Mouse (Mus musculus) kidney, postnatal 0 days (tissue): ENCODE measurements around the gene Nkx2-5. TPM values are rescaled to one million over a fixed set of nuclear protein-coding genes. Genes with fewer than 3 reads are reported as not detected.

ENCODE experiments used
- ATAC-seq: fragments of 200-750 bp; cut with Nextera tagmentation; replicated peaks from 2 replicates; pipeline ENCODE4 v1.8.0; 2017; ENCODE audit warnings: low read depth, moderate number of reproducible peaks, moderate TSS enrichment, moderate library complexity; ENCODE audit not compliant: low FRiP score
- DNase-seq: peaks from one replicate; pipeline ENCODE4 v3.0.0-alpha.2; 2016; ENCODE audit warnings: low spot score
- H3K27ac ChIP-seq: fragments of 300-500 bp; sonication (generic); 2 replicates; pipeline ENCODE4 v1.5.1; 2014; ENCODE audit warnings: mild to moderate bottlenecking
- H3K27me3 ChIP-seq: fragments of 300-500 bp; sonication (generic); 2 replicates; pipeline ENCODE4 v1.6.1; 2014; ENCODE audit warnings: low read length, mixed read lengths; ENCODE audit not compliant: insufficient read depth
- H3K36me3 ChIP-seq: fragments of 300-500 bp; sonication (generic); 2 replicates; pipeline ENCODE4 v1.6.1; 2014; ENCODE audit warnings: low read length, mixed read lengths; ENCODE audit not compliant: insufficient read depth
- H3K4me1 ChIP-seq: fragments of 300-500 bp; sonication (generic); replicated peaks from 2 replicates; pipeline ENCODE4 v1.6.1; 2014; ENCODE audit warnings: antibody characterized with exemption, low read length, mixed read lengths; ENCODE audit not compliant: insufficient read depth
- H3K4me2 ChIP-seq: fragments of 300-500 bp; sonication (generic); 2 replicates; pipeline ENCODE4 v1.6.1; 2014; ENCODE audit warnings: mild to moderate bottlenecking, low read length, moderate library complexity, mixed read lengths
- H3K4me3 ChIP-seq: fragments of 300-500 bp; sonication (generic); replicated peaks from 2 replicates; pipeline ENCODE4 v1.5.1; 2014; ENCODE audit warnings: low read depth, low read length
- H3K9ac ChIP-seq: fragments of 300-500 bp; sonication (generic); 2 replicates; pipeline ENCODE4 v1.6.1; 2014; ENCODE audit warnings: low read depth, low read length
- H3K9me3 ChIP-seq: fragments of 300-500 bp; sonication (generic); replicated peaks from 2 replicates; pipeline ENCODE4 v1.6.1; 2016; ENCODE audit warnings: low read length, inconsistent platforms, mixed read lengths
- CTCF ChIP-seq: IDR thresholded peaks from 2 replicates; pipeline ENCODE4 v1.5.1; 2016; ENCODE audit warnings: antibody characterized with exemption, low read depth, mild to moderate bottlenecking, moderate library complexity
- WGBS: fragments of 180-500 bp; shearing (Covaris S2); extraction: QIAGEN DNeasy Blood & Tissue Kit; methylation state at CpG from one replicate; pipeline ENCODE4 v1.1.7; 2014; 5-methylcytosine and 5-hydroxymethylcytosine counted together
- polyA plus RNA-seq: library from polyadenylated mRNA; unstranded; fragments of >200 nt; fragmentation: Nextera tagmentation; extraction: Ambion mirVana; gene quantifications from 2 replicates; pipeline ENCODE4 v1.2.1, GENCODE M21; 2015

Gene Nkx2-5
- polyA plus RNA-seq, 1 experiment from 2014 or later, result not detected

DNA sequence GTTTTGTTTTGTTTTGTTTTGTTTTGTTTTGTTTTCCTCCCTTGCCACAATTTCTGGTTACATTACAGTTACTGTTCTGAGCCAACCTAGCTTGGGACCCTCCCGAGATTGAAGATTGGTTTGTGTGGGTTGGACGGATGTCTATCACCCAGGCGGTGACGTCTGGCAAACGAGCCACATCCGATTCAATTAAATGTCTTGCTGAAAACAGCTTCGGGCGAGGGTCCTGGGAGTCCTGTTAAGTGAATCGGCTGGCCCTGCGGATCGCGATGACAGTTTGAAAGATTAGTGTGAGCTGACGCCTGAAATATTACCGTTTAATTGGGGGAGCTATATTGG, 1.6 kb downstream of the Nkx2-5 start:
- no peak for ATAC-seq
- Histone ChIP-seq H3K36me3 (no peaks in the 10 kb centered on the region), H3K27me3 (peaks cover 85% of the 10 kb centered on the region), H3K4me1 (no peaks in the 10 kb centered on the region), H3K4me3 (no peak overlapping the region), H3K9me3 (no peaks in the 10 kb centered on the region), H3K4me2 (no peak overlapping the region), H3K27ac (no peak overlapping the region), H3K9ac (no peak overlapping the region)
- no peak for DNase-seq
- WGBS, result 1% methylated on average over 14 of the region's 14 CpGs
- TF ChIP-seq CTCF, result no peak

DNA sequence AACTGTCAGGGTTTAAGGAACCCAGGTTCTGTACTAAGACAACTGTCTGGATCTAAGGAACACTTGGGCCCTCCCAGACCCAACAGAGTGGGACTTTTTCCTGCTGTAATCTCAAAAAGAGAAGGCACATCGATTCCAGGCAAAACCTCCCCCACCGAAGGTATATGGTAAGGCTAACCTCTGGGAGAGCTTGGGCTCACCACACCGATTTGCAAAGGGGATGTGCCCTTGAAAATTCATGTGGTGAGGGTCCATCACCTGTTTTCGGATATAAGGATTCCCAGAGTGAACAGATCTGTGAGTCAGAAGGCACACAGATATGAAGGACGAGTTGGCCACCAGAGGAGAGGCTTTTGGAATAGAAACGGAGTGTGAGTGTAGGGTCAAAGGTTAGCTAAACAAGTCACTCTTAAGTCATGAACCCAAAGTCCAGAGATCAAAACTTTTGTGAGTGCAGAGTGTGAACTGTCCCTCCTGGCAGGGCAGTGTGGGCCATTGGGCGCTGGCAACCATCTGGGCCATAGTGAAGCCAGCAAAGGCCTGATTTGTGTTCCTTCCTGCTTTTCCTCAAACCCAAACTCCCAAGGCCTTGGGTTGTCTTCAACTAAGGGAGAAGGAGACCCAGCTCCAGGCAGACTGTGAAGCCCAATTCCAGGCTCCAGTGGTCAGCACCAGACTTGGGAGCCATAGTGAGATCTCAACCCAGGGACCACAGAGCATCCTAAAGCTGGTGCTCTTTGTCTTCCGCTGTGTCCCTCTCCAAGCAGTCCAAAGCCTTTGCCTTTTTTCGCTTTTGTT, 2.2 kb downstream of the Nkx2-5 start:
- H3K27me3 ChIP-seq, result peaks cover 85% of the 10 kb centered on the region
- ATAC-seq (no peak), DNase-seq (no peak)
- 10% methylated on average over 9 of the region's 9 CpGs for WGBS
- H3K9ac ChIP-seq, result no peak overlapping the region
- H3K27ac ChIP-seq, result no peak overlapping the region
- H3K36me3 ChIP-seq, result no peaks in the 10 kb centered on the region
- H3K4me1 ChIP-seq, result no peaks in the 10 kb centered on the region
- H3K4me3 ChIP-seq, result no peak overlapping the region
- H3K9me3 ChIP-seq, result no peaks in the 10 kb centered on the region
- TF ChIP-seq CTCF, result no peak
- H3K4me2 ChIP-seq, result no peak overlapping the region

DNA sequence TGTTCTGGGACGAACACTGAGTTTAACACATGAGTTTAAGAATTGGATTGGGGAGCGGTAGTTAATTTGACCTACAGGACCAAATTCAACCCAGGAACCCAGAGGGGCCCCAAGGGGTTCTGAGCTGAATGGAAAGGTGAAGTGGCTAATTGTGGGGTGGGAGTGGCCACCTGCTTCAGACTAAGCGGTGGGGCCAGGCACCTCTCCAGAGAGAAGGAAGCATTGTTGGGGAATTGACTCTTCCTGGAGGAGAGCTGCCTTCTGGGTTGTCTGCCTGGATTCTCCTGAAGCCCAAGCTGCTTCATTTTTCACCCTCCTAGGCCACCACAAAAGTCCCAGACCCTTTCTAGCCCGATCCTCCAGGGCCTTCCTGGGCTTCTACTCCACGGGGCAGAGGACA, 2.8 kb downstream of the Nkx2-5 start:
- no peaks in the 10 kb centered on the region for H3K9me3 ChIP-seq

DNA sequence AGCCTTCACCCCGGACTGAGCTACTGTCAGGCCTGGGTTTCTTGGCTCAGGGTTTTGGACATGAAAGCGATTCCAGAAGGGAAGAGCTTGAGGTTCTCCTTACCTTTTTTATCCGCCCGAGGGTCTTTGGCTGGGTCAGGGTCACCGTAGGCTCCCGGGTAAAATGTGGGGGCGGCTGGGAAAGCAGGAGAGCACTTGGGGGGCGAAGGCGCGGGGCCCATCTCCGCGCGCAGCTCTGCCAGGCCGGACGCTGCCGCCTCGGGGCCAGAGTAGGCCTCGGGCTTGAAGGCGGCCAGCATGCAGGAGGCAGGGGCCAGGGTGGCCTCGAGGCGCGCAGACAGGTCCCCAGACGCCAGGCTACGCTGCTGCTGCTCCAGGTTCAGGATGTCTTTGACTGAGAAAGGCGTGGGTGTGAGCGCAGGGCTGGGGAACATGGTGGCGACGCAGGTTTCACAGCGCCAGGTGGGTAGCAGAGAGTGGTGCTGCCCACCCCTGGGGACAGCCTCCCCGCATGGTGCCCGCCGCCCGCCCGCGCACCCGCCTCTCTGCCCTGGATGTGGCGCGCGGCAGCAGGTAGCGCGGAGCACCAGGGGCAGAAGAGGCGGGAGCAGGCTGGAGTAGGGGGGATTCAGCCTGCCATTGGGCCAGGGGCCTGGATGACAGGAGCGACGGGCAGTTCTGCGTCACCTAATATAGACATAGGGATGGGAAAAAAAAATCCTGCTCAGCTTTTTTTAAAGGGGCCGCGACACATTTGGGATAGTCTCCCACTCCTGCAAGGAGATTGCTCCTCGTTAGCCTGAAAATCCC, 3.7 kb downstream of the Nkx2-5 start:
- Histone ChIP-seq H3K9me3 (no peaks in the 10 kb centered on the region), H3K4me3 (no peak overlapping the region), H3K27ac (no peak overlapping the region), H3K9ac (no peak overlapping the region), H3K4me1 (no peaks in the 10 kb centered on the region), H3K36me3 (no peaks in the 10 kb centered on the region), H3K27me3 (peaks cover 94% of the 10 kb centered on the region), H3K4me2 (no peak overlapping the region)
- TF ChIP-seq CTCF, result no peak
- DNase-seq (no peak), ATAC-seq (no peak)
- 2% methylated on average over 48 of the region's 48 CpGs for WGBS

More for the DNA sequence above, 2.8 kb downstream of the Nkx2-5 start:
- ATAC-seq (no peak), DNase-seq (no peak)
- no peak overlapping the region for H3K27ac ChIP-seq
- WGBS, result 3% methylated on average over 5 of the region's 5 CpGs
- no peaks in the 10 kb centered on the region for H3K36me3 ChIP-seq
- no peak for TF ChIP-seq CTCF
- H3K4me3 ChIP-seq, result no peak overlapping the region
- no peak overlapping the region for H3K4me2 ChIP-seq
- no peaks in the 10 kb centered on the region for H3K4me1 ChIP-seq
- peaks cover 91% of the 10 kb centered on the region for H3K27me3 ChIP-seq
- H3K9ac ChIP-seq, result no peak overlapping the region

DNA sequence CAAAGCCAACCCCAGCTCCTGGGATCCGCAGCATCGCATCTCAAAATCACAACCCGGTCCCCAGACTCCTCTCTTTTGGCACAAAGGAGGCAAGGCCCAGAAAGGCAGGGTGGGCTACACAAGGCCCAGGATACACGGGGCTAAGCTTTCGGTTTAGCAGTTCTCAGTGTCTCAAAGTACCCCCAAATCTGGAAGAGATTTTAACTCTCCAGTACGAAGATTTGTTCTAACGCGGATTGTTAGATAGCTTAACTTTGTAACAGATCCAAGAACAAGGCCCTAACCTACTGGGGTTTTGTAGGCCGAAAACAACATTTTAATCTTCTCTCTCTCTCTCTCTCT, 4.4 kb downstream of the Nkx2-5 start:
- ATAC-seq (no peak), DNase-seq (no peak)
- H3K36me3 ChIP-seq, result no peaks in the 10 kb centered on the region
- H3K9me3 ChIP-seq, result no peaks in the 10 kb centered on the region
- no peak overlapping the region for H3K27ac ChIP-seq
- TF ChIP-seq CTCF, result no peak
- H3K9ac ChIP-seq, result no peak overlapping the region
- H3K4me1 ChIP-seq, result no peaks in the 10 kb centered on the region
- H3K4me3 ChIP-seq, result no peak overlapping the region
- H3K27me3 ChIP-seq, result peaks cover 94% of the 10 kb centered on the region
- no peak overlapping the region for H3K4me2 ChIP-seq
- 10% methylated on average over 9 of the region's 9 CpGs for WGBS

DNA sequence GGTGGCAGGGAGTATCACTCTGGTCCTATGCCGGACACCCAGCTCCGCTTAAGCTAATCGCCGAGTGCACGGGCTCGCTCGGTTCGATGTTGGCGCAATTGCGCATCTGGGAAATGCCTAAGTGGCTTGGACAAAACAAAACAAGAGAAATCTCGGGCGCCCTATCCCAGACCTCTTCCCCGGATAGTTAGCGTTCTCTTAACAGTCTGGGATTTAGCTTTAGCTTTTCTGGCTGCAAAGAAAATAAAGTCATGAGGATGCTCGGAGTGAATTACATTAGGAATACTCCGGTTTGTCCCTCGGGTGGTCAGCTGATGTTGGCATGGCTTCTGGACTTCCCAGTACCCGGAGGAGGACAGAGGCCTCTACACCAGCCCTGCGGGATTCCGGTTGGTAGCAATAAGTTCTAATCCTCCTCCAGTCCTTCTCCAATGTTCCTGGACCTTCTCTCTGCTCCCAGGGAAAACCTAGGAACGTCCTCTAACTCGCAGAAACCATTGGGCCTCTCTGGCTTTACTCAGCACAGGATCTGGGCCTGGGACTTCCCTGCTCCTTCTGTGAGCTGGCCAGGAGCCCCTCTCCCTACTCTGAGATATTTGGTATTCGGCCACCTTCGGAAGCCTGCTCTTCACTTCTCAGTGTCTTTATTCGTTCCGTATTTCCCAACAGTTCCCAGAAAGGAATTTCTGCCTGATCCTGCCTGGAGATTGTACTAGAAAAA, 4.9 kb downstream of the Nkx2-5 start:
- Histone ChIP-seq H3K27ac (no peak overlapping the region), H3K9me3 (no peaks in the 10 kb centered on the region), H3K27me3 (peaks cover 94% of the 10 kb centered on the region), H3K4me1 (no peaks in the 10 kb centered on the region), H3K9ac (no peak overlapping the region), H3K4me3 (peak overlapping the region; percentile 20; the same call in 1 of the 2 replicates), H3K4me2 (peak overlapping the region; percentile 34; the same call in 1 of the 2 replicates), H3K36me3 (no peaks in the 10 kb centered on the region)
- WGBS, result 4% methylated on average over 26 of the region's 26 CpGs
- ATAC-seq (no peak), DNase-seq (no peak)
- no peak for TF ChIP-seq CTCF
